Mouse (Mus musculus) cortical plate, adult 2 months (tissue): ENCODE results near the gene Slc2a2.

Experiments used
- CTCF ChIP-seq: fragments of 200-500 bp; IDR thresholded peaks from 2 replicates; pipeline ENCODE4 v1.5.1; 2011; ENCODE audit warnings: mild to moderate bottlenecking, control low read depth, low read length; ENCODE audit not compliant: insufficient read depth; ENCODE audit errors: extremely low read depth
- POLR2A ChIP-seq: fragments of 200-500 bp; IDR thresholded peaks from 2 replicates; pipeline ENCODE4 v1.6.1; 2011; ENCODE audit warnings: mild to moderate bottlenecking, low read length, control low read depth; ENCODE audit not compliant: insufficient read depth; ENCODE audit errors: extremely low read depth

DNA sequence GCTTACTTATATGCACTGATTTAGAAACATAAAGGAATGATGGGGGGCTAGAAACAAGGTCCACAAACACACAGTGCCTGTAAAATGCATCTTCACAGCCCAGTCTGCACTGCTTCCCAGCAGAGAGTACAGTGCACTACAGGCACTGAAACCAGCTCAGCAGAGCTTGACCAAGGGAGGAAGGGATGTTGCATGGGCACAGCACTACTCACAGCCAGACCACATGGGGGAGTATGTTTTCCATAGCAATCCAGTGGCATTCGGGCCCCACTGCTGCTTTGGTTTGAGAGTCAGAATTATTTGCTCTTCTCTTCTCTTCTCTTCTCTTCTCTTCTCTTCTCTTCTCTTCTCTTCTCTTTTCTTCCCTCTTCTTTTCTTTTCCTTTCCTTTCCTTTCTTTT, 39.4 kb upstream of the Slc2a2 start:
- no peak for TF ChIP-seq CTCF
- TF ChIP-seq POLR2A: no peak
